Mouse (Mus musculus) adrenal gland, postnatal 4 days (tissue): ENCODE results near the gene Dag1. TPM values are rescaled to one million over a fixed set of nuclear protein-coding genes. Genes with fewer than 3 reads are reported as not detected.

ENCODE experiments used
- DNase-seq, 2 experiments: peaks; one replicate each; pipeline ENCODE4 v3.0.0; 2021 to 2022; ENCODE audit warnings: low spot score in 2 of 2, mixed read lengths in 2 of 2
- total RNA-seq, 2 experiments: library from RNA; stranded (reverse); gene quantifications; 2 replicates each; pipeline ENCODE4 v1.2.3; 2021

The Dag1 gene
- total RNA-seq, 2 experiments from 2014 or later: 158 to 188 TPM

DNA sequence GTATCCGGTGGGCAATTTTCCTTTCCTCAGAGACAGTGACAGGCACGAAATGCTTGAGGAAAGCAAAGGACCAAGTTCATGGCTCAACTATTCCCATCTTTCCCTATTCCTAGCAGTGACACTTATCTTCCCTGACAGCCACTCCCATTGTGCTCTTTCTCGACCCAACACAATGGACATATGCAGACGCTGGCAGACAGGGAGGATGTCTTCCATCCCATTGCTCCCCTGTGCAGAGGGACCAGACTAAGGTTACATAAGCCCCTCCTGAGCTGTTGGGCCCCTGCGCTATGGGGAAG is 74.3 kb downstream of the Dag1 start:
- no peak for DNase-seq

DNA sequence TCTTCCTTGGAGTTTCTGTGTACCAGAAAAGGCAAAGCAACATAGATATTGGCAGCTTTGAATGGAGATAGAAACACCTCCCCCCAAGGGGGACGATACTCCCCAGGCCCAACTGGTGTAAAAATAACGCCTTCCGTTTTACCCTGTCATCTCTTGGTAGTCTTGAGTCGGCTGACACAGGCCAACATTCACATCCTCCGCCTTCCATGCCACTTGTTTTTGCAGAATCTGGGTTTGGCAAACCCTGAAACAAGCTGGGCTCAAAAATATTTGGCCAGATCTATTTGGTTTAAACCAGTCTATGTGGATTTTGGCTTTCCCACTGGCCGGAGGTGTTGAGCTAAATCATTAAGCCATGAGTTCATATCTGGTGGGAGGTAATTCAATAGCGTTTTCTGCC is 74.7 kb downstream of the Dag1 start:
- no peak for DNase-seq

DNA sequence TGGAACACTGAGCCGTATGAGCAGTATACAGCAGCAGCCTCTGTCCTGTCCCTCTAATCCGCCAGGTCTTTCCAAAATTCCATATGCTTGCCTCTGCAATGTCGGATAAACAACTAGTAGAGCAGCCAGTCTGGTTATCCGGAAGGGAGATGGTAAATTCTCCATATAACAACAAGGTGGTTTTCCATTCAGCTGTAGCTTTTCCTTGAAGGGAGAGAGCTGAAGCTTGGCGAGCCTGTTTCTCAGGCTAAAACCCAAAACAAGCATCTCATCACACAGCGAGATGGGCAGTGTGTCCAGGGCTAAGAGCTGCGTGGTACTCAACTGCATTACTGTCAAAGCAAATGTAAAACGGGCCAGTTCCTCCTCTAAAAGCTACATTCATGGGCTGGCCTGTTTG is 75.2 kb downstream of the Dag1 start:
- DNase-seq: no peak

DNA sequence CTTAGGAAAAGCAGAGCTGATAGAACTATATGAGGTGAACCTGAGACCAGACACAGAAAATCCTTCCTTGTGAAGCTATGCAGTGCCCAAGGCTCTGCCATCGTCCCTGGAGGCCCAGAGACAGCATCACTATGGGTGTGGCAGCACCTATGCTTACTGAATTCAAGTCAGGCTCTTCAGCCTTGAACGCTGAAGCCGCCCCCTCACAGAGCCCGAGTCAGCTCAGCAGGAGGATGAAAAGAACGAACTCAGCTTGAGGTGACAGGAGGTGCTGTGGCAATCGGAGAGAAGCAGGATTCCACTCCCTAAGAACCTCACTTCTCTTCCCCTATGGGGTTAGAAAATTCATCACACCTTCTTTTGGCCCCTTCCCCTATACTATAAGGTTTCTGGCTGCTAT is 76.1 kb downstream of the Dag1 start:
- no peak for DNase-seq

DNA sequence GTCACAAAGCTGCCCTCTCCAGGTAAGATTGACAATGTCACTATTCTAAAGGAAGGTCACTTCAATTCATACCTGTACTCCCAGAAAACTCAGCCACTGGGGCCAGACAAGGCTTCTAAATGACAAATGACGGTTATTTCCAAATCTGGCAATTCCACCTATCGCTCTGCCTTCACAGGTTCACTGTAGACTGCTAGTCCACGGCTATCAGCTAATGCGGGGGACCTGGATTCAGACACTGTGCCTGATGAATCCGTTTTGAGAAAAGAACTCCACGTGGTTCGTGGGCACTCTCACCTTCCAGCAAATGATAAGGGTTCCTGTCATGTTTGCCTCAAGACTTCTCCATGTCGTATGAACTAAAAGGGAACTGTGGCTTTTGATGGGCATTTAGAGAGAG is 78.0 kb downstream of the Dag1 start:
- no peak for DNase-seq

DNA sequence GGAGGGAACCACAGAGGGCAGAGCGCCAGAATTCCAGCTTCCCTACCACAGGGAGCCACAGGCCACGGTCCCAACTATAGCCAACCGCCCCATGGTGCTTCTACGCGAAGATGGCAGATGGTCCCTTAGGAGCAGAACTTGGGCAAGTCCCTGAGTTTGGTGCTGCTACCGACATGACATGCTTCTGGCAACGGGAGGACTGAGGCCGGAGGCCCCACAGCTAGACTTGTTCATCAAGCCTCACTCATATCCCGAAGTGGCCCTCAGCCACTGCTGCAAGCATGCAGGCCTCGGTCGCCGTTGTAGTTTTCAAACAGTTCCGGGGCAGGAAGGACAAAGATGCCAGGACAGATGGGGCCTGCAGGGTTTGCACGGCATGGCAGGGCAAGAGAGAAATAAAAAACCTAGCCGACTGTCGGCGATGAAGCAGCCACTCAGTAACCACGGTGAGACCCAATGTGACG is 80.2 kb downstream of the Dag1 start:
- DNase-seq: no peak

DNA sequence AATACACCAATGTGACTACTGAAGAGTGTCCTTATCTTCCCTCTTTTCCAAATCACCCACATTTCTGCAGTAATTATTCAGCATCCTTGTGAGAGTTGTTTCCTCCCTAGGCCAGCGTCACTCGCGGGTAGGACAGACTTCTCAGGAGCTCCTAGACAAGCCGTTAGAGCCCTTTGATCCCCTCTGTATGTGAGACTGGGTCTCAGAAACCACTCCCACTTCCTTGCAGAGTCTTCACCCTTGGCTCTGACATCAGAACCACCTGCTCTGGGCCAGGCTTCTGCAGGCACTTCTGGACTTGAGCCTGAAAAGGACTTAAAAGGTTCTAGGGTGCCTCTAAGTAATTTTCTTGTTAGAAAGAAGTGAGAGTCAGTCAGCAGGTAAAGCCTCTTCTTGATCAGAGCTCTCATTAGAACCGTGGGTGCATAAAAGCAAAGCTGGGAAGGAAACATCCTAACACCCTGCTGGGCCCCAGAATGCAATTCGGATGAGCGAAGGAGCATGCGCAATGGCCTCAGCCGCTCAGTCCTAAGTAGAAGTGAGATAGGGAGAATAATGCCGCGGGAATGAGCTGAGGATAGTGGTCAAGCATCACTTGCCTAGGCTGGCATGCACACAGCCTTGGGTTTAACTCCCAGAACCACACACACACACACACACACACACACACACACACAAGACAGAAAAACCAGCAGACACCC is 80.8 kb downstream of the Dag1 start:
- DNase-seq: no peak

DNA sequence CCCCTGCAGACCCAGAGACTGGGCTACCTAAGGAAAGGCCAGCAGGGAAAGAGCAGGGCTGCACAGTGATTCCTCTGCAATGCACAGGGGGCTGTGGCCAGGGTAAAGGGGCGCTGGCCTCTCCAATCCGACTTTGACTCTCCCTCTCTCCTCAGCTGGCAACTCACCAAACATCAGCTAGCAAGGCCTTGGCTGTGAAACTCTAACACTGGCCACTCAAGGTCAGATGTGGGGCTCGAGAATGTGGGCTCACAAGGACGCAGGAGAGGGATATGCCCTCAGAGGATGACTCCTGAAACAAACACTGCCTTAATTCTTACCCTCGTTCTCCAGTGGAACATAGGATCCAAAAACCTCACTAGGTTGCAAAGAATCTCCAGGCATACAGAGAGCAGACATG is 85.4 kb downstream of the Dag1 start:
- peak in 1 of 2 experiments; percentile 12 for DNase-seq

DNA sequence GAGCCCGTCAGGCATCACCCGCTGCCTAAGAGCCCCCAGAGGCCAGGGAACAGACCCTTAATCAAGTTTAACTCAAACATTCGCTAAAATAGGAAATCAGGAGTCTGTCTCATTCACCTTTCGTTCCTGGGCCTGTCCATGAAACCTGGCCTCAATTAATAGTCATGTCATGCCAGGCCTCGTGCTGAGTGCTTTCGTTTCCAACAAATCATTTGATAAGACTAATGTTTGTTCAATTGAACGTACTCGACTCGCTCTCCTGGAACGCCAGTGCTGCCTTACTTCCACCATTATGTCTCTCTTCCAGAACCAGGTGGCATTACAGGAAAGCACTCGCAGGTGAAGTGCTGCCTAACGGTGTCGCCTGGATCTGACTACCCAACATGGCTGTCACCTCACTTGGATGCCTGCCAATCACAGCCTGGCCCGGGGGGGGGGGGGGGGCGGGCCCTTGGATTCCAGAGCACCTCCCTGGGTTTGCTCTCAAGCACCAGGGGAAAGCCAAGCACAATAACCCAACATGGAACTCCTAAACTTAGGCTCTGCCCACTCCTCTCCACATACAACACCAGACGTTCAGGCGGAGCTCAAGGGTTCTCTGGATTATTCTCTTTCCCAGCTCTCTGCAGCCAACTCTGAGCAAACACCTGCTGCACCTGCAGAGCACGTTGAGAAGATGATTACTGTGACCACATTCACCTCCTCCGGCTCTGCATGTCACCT is 88.5 kb downstream of the Dag1 start:
- DNase-seq: no peak

DNA sequence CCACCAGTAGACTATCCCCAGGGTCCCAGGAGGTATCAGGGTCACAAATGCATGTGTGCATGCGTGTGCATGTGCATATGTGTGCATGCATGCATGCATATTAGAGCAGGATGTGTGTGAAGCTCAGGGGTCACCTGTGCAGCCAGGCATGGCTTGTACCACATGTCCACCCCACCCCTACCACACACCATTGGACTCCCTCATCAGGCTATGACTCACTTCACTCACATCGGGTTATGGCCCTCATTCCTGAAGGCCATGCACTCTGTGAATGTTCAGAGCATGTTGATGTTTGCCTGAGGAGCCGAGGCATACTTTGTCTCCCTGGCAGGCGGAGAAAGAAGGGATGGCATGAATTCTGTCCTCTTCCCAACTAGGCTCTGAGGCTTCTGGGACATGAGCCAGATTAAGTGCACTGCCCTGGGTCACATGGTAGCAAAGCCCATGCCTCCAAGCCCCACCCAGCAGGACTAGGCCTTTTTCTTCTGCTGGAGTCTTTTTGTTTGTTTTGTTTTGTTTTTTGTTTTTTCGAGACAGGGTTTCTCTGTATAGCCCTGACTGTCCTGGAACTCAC is 90.9 kb downstream of the Dag1 start:
- DNase-seq: no peak

DNA sequence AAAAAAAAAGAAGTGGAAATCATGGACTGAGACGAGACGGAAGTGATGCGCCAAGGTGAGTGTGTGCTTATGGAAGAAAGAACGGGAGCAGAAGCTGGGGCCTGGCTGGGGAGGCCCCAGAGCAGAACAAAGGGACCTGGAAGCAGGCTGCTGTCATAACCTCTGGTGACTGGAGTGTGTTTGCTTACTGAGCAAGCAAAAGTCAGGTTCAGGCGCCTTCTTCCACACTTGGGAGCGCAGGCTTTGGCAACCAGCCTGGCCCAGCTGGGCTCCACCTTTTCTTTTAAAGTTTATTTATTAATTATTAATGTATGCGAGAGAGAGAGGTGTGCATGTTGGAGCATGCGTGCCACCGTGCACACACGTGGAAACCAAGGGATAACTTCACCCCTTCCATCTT is 94.0 kb downstream of the Dag1 start:
- no peak for DNase-seq

DNA sequence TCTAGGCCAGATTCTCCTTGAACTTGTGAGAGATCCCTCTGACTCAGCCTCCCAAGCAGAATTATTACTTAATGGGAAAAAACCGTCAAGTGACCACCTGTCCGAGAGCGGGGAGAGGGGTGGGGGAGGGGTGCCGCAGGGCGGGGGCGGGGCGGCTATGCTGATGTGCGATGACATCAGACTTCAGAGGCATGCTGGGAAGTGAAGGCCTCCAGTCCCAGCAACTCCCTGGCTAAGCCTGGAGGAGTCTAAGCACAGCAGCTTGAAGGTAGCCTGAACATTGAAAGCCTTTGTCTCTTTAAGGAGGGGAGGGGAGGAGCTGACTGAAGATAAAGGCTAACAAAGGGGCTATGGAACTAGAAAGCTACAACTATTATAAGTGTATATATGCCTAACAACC is 98.6 kb downstream of the Dag1 start:
- DNase-seq: no peak

DNA sequence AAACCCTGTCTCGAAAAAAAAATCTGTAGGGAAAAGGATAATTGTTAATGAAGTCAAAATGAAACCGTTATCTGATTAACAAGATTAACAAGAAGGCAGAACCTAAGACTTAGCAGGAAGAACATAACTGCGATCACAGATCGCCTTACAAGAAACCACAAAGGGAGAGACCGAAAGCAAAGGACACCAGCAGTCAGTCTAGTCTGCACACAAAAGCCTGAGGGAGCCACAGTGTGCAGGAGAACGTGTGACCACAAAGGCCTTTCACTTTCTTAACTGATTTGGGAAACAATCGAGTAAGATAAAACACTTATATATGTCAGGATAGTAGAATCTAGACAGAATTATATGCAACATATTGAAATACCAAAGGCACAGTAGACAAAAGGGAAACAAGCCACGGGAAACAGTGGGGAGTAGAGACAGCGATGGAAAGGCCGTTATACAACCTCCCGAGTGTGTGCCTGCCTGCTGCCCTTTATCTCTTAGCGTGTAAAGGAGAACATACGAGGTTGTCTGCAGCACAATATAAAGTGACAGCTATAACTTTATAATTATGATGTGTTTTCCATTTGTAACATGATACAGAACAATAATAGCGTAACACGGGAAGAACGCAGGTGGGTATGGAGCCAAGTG is 100.0 kb downstream of the Dag1 start:
- DNase-seq: no peak

DNA sequence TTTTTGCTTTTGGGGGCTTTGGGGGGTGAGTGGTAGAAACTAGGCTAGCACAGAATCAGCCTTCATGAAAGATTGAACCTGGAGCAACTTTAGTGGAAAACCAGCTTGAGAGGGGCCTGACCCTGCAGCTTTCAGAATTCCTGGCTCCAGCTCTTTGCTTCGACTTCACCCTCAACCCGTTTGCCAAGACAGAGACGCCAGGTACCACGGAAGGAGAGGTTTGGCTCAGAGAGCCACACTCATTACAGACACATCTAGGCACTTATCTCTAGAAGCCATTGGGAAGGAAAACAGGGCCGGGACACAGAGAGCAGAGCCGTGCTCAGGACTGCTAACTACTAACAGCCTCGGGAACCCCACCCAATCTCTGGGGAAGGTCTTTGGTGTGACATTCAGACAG is 105.9 kb downstream of the Dag1 start:
- no peak for DNase-seq

DNA sequence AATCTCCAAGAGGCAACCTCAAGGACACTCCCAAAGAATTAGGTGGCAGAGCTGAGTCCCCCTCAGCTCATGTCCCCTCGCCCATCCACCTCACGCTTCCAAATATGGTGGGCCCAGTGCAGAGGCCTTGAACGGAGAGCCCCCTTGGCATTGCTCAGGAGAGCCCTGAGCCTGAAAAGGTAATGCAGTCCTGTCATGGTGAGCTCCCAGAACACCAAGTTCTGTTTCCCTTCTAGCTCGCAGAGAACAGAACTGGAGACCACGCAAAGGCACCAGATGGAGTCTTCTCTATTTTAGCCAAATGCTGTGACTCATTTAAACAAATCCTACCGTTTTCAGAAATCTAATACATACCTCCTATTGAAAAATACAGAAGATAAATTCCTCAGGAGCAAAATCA is 106.3 kb downstream of the Dag1 start:
- DNase-seq: no peak

DNA sequence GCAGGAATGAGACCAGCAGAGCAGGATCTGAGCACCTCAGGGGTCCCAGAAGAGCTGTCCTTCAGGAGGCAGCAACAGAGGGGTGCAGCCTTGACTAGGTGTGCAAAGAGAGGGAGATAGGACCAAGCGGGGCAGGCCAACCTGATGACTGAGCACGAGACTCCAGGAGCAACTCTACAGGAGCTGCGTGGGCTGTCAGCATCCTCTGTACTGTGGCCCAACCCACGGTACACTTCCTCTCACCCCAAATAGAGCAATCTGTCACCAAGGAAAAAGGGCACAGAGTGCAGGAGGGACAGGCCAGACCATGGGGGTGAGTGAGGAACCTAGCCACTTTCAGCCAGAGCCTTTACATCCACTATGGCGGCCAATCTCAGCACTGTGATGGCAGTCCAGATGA is 107.0 kb downstream of the Dag1 start:
- DNase-seq: no peak

DNA sequence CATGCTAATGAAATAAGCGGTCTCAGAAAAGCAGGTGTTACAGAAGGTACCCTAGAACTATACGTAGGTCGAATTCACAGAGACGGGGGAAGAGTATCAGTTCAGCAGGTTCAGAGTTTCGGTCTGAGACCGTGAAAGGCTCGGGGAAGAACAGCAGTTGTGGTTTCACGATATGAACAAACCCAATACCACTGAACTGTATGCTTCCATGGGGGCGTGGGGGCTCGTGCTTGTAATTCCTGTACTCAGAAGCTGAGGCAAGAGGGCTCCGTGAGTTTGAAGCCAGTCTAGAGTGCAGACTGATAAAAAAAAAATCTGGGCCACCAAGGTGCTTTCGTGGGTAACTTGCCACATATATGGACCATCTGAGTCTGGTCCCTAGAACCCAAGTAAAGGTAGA is 108.9 kb downstream of the Dag1 start:
- DNase-seq: no peak

Other genes starting within 250 kb of the Dag1 start
- 10 to 100 TPM; 16.2 to 18.4 TPM for gene Gmppb, start 214.7 kb downstream of the Dag1 start, total RNA-seq
- gene Amigo3, start 210.8 kb downstream of the Dag1 start, total RNA-seq: 1 to 10 TPM; 3.0 to 3.7 TPM
- gene Mst1, start 183.5 kb downstream of the Dag1 start, total RNA-seq: 10 to 100 TPM in 1 of 2 experiments, under 1 TPM in 1; 0.67 to 10.3 TPM
- 10 to 100 TPM; 73.2 to 76.8 TPM for gene Rnf123, start 180.6 kb downstream of the Dag1 start, total RNA-seq
- gene Apeh, start 169.4 kb downstream of the Dag1 start, total RNA-seq: 100 to 1,000 TPM in 1 of 2 experiments, 10 to 100 TPM in 1; 93.0 to 110 TPM
- gene Bsn, start 73.6 kb downstream of the Dag1 start, total RNA-seq: 1 to 10 TPM; 3.9 to 4.4 TPM
- 10 to 100 TPM; 26.4 to 27.2 TPM for gene Nicn1, start 26.5 kb upstream of the Dag1 start, total RNA-seq
- 10 to 100 TPM in 1 of 2 experiments, 1 to 10 TPM in 1; 9.5 to 10.8 TPM for gene Amt, start 32.9 kb upstream of the Dag1 start, total RNA-seq
- 100 to 1,000 TPM; 357 to 360 TPM for gene Rhoa, start 42.2 kb upstream of the Dag1 start, total RNA-seq
- gene Tcta, start 42.2 kb upstream of the Dag1 start, total RNA-seq: 10 to 100 TPM; 32.7 to 36.7 TPM
- 100 to 1,000 TPM; 473 to 481 TPM for gene Gpx1, start 74.9 kb upstream of the Dag1 start, total RNA-seq
- gene Usp4, start 83.9 kb upstream of the Dag1 start, total RNA-seq: 100 to 1,000 TPM; 119 to 123 TPM
- 1 to 10 TPM in 1 of 2 experiments, under 1 TPM in 1; 0.73 to 1.4 TPM for gene 1700102P08Rik, start 128.8 kb upstream of the Dag1 start, total RNA-seq
- under 1 TPM; 0.25 to 0.28 TPM for gene Ccdc36, start 164.5 kb upstream of the Dag1 start, total RNA-seq
- gene BC048562, start 172.5 kb upstream of the Dag1 start, total RNA-seq: not detected
- gene Ccdc71, start 196.6 kb upstream of the Dag1 start, total RNA-seq: 10 to 100 TPM; 47.1 to 59.1 TPM
- gene Klhdc8b, start 197.6 kb upstream of the Dag1 start, total RNA-seq: 10 to 100 TPM; 55.1 to 58.2 TPM
- 100 to 1,000 TPM; 136 to 153 TPM for gene Lamb2, start 215.8 kb upstream of the Dag1 start, total RNA-seq
- 100 to 1,000 TPM; 225 to 230 TPM for gene Usp19, start 226.6 kb upstream of the Dag1 start, total RNA-seq
- 100 to 1,000 TPM; 212 to 220 TPM for gene Qars, start 243.7 kb upstream of the Dag1 start, total RNA-seq